Mouse (Mus musculus) cortical plate, adult 2 months (tissue): ENCODE results near the gene Plcl2.

Source experiments
- CTCF ChIP-seq: fragments of 200-500 bp; IDR thresholded peaks from 2 replicates; pipeline ENCODE4 v1.5.1; 2011; ENCODE audit warnings: mild to moderate bottlenecking, control low read depth, low read length; ENCODE audit not compliant: insufficient read depth; ENCODE audit errors: extremely low read depth
- POLR2A ChIP-seq: fragments of 200-500 bp; IDR thresholded peaks from 2 replicates; pipeline ENCODE4 v1.6.1; 2011; ENCODE audit warnings: mild to moderate bottlenecking, low read length, control low read depth; ENCODE audit not compliant: insufficient read depth; ENCODE audit errors: extremely low read depth

DNA sequence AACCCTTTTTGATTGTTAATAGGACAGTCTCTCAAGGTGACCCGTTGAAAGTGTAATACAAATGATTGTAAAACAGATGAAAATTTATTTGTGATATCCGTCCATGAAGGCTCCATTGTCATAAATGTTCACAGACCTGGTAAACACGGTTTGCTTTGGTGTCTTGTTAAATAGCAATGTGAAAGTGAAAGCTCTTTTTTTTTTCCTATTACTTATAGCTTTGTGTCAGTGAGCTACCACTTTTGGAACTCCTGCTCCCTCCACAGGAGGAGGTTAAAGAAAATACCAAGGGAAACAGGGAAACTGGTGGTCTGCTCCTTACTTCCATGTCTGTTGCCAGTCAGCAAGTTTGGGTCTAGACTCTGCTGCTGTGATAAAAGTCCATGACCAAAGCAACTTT lies 71.2 kb downstream of the Plcl2 start:
- no peak for TF ChIP-seq CTCF
- no peak for TF ChIP-seq POLR2A
